Mouse (Mus musculus) limb, embryonic 15.5 days (tissue): ENCODE data around the gene Gfra1. TPM values are rescaled to one million over a fixed set of nuclear protein-coding genes. Genes with fewer than 3 reads are reported as not detected.

Experiments used
- ATAC-seq: fragments of 200-750 bp; cut with Nextera tagmentation; 2 replicates; pipeline ENCODE4 v1.8.0; 2017; ENCODE audit warnings: low read depth, moderate TSS enrichment; ENCODE audit not compliant: insufficient number of reproducible peaks, low FRiP score, low TSS enrichment
- H3K27ac ChIP-seq: fragments of 300-500 bp; sonication (generic); 2 replicates; pipeline ENCODE4 v1.5.1; 2015; ENCODE audit warnings: moderate library complexity, mild to moderate bottlenecking, inconsistent platforms
- H3K27me3 ChIP-seq: fragments of 300-500 bp; sonication (generic); 2 replicates; pipeline ENCODE4 v1.6.1; 2015; ENCODE audit warnings: inconsistent platforms
- H3K36me3 ChIP-seq: fragments of 300-500 bp; sonication (generic); 2 replicates; pipeline ENCODE4 v1.6.1; 2015; ENCODE audit warnings: inconsistent platforms
- H3K4me1 ChIP-seq: fragments of 300-500 bp; sonication (generic); 2 replicates; pipeline ENCODE4 v1.6.1; 2015; ENCODE audit warnings: inconsistent platforms
- H3K4me2 ChIP-seq: fragments of 300-500 bp; sonication (generic); 2 replicates; pipeline ENCODE4 v1.6.1; 2015; ENCODE audit warnings: mild to moderate bottlenecking, inconsistent platforms
- H3K4me3 ChIP-seq: fragments of 300-500 bp; sonication (generic); 2 replicates; pipeline ENCODE4 v1.5.1; 2015; ENCODE audit warnings: mild to moderate bottlenecking, inconsistent platforms
- H3K9ac ChIP-seq: fragments of 300-500 bp; sonication (generic); 2 replicates; pipeline ENCODE4 v1.6.1; 2015; ENCODE audit warnings: inconsistent platforms
- H3K9me3 ChIP-seq: fragments of 300-500 bp; sonication (generic); 2 replicates; pipeline ENCODE4 v1.6.1; 2016; ENCODE audit warnings: inconsistent platforms
- WGBS: fragments of 180-500 bp; shearing (Covaris S2); methylation state at CpG from one replicate; pipeline ENCODE4 v1.1.7; 2015; 5-methylcytosine and 5-hydroxymethylcytosine counted together
- polyA plus RNA-seq: library from polyadenylated mRNA; unstranded; fragments of >200 nt; fragmentation: Nextera tagmentation; extraction: Ambion mirVana; gene quantifications from 2 replicates; pipeline ENCODE4 v1.2.1, GENCODE M21; 2015

Gene Gfra1
- polyA plus RNA-seq, 1 experiment from 2014 or later = 18.3 TPM

- Histone ChIP-seq H3K9me3 (no peaks in the 10 kb centered on the region), H3K4me2 (no peak overlapping the region)
These were observed 228.0 kb downstream of the Gfra1 start for GRCm38 (mm10) chr19:58227725-58228124.

DNA sequence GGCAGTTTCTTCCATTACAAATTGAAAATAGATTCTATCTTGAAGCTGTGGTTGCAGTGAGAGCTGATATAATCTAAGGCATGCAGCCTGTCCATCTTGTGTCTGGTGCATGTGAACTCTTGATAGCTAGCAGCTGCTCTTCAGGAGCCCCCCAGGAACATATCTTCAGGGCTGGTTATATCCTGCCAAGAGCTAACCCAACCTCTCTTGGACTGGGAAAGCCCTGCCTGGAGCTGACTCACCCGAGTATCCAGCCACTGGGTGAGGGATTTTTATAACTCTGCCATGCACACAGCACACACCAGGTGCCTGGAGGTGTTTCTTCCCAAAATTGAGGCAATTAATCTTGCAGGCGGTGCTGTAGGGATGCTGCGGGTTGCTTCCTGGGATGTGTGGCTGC, 228.8 kb downstream of the Gfra1 start:
- no peak overlapping the region for H3K4me3 ChIP-seq
- no peak overlapping the region for H3K9ac ChIP-seq
- no peak overlapping the region for H3K27ac ChIP-seq
- 0 out of 2 replicates have a peak, but pooled peaks cover 3% of the 10 kb centered on the region for H3K27me3 ChIP-seq
- ATAC-seq = 0 out of 2 replicates have a peak, but pooled peaks have one; percentile 40
- H3K36me3 ChIP-seq = no peaks in the 10 kb centered on the region
- H3K4me1 ChIP-seq = peaks cover 19% of the 10 kb centered on the region
- 18% methylated on average over 3 of the region's 3 CpGs for WGBS
- H3K4me2 ChIP-seq = no peak overlapping the region
- H3K9me3 ChIP-seq = no peaks in the 10 kb centered on the region

More at GRCm38 (mm10) chr19:58227725-58228124, 228.0 kb downstream of the Gfra1 start:
- Histone ChIP-seq H3K4me1 (peaks cover 19% of the 10 kb centered on the region), H3K4me3 (no peak overlapping the region), H3K27me3 (0 out of 2 replicates have a peak, but pooled peaks cover 3% of the 10 kb centered on the region), H3K27ac (no peak overlapping the region), H3K36me3 (no peaks in the 10 kb centered on the region), H3K9ac (no peak overlapping the region)
- no peak for ATAC-seq
- whole genome bisulfite sequencing = 38% methylated on average over 9 of the region's 9 CpGs

DNA sequence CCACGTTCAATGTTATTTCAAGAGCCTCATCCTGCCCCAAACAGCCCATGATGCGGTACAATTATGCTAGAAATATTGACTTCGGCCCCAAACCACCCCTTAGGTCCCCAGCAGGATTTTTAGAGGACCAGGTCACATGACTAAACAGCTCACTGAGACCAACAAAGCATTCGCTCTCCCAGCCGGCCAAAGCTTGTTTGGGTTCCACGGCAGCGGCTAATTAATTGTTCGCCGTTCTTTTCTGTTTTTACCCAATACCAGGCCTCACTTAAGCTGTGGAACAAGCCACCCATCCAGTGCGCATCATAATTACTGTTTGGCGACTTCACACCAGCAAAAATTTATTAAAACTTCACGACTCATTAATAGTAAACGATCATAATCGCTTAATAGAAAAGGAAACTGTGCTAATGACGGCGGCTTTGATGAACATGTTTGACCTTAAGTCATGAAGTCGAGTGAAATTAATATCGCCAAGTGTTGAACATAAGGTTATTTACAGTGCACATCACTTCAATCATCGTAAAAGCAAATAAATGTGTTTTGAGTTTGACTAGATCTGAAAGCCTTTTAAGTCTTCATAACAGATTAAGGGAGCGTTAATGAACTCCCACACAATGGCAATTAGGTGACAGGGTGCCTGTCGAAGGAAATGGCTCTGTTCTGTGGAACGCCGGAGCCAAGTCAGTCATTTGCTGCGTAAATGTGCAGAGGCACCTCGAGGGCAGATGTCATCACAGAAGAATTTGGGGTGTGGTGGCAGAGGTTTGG, 235.5 kb downstream of the Gfra1 start:
- no peak for ATAC-seq
- Histone ChIP-seq H3K4me3 (no peak overlapping the region), H3K9ac (no peak overlapping the region), H3K4me2 (no peak overlapping the region), H3K27me3 (0 out of 2 replicates have a peak, but pooled peaks cover 4% of the 10 kb centered on the region), H3K4me1 (peaks cover 9% of the 10 kb centered on the region; the same call in 1 of the 2 replicates), H3K9me3 (no peaks in the 10 kb centered on the region), H3K27ac (no peak overlapping the region), H3K36me3 (no peaks in the 10 kb centered on the region)
- WGBS = 31% methylated on average over 25 of the region's 25 CpGs

DNA sequence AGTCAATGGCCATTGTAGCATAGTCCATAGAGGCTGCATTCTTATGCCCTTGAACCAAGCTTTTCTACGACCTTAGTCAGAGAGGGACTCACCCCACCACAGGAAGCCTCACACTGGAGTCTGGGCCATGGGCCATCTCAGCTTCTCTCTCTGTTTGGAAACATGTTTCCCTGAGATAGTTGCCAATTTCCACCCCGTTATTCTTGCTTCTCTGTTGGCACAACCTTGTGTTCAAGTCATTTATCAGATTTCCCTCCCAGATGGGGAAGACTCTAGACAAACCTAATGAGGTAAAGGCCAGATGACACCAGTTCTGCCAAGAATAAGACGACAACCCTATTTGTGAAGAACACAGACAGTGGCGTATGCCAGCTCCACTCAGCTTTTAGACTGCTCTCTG, 238.1 kb downstream of the Gfra1 start:
- 74% methylated on average over 4 of the region's 4 CpGs for WGBS
- H3K4me1 ChIP-seq = peaks cover 9% of the 10 kb centered on the region; the same call in 1 of the 2 replicates

DNA sequence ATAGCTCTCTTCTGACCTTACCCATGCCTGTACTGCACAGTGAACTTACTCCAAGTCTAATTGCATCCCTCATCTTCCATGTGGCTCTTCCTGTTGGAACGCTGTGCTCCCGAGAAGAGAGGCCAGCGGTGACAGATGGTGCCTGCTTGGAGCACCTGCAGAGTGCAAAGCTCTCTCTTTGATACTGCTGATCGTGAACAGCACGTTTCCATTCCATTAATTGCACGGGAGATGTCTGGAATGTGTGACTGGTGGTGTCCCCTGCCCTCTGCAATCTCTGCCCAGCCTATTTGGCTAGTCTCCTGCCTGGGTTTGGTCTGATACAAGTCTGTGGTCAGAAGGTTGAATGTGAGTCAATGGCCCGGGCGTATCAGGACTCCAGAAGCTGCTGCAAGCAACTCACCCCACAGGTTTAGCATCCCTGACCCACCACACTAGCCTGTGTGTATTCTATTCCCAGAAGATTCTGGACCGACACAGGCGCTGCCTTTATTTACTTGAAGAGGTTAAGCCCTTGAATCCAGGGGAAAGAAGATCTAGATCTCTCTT, 249.1 kb downstream of the Gfra1 start:
- 60% methylated on average over 10 of the region's 10 CpGs for WGBS
- H3K4me3 ChIP-seq = no peak overlapping the region
- no peak overlapping the region for H3K9ac ChIP-seq
- no peak overlapping the region for H3K27ac ChIP-seq
- H3K4me1 ChIP-seq = no peaks in the 10 kb centered on the region
- ATAC-seq = no peak
- H3K36me3 ChIP-seq = no peaks in the 10 kb centered on the region
- no peak overlapping the region for H3K4me2 ChIP-seq
- no peaks in the 10 kb centered on the region for H3K27me3 ChIP-seq
- no peaks in the 10 kb centered on the region for H3K9me3 ChIP-seq

More for the DNA sequence above, 238.1 kb downstream of the Gfra1 start:
- H3K4me3 ChIP-seq = no peak overlapping the region
- 0 out of 2 replicates have a peak, but pooled peaks cover 4% of the 10 kb centered on the region for H3K27me3 ChIP-seq
- H3K4me2 ChIP-seq = no peak overlapping the region
- no peak for ATAC-seq
- H3K9me3 ChIP-seq = no peaks in the 10 kb centered on the region
- H3K36me3 ChIP-seq = no peaks in the 10 kb centered on the region
- no peak overlapping the region for H3K27ac ChIP-seq
- no peak overlapping the region for H3K9ac ChIP-seq

- no peak for ATAC-seq
- H3K4me2 ChIP-seq = no peak overlapping the region
- H3K27me3 ChIP-seq = no peaks in the 10 kb centered on the region
- H3K4me1 ChIP-seq = no peaks in the 10 kb centered on the region
- H3K4me3 ChIP-seq = no peak overlapping the region
- no peak overlapping the region for H3K9ac ChIP-seq
- no peaks in the 10 kb centered on the region for H3K9me3 ChIP-seq
- H3K27ac ChIP-seq = no peak overlapping the region
- H3K36me3 ChIP-seq = no peaks in the 10 kb centered on the region
- WGBS = 79% methylated on average over 7 of the region's 7 CpGs
These were observed 250.2 kb downstream of the Gfra1 start for GRCm38 (mm10) chr19:58205470-58205869.

DNA sequence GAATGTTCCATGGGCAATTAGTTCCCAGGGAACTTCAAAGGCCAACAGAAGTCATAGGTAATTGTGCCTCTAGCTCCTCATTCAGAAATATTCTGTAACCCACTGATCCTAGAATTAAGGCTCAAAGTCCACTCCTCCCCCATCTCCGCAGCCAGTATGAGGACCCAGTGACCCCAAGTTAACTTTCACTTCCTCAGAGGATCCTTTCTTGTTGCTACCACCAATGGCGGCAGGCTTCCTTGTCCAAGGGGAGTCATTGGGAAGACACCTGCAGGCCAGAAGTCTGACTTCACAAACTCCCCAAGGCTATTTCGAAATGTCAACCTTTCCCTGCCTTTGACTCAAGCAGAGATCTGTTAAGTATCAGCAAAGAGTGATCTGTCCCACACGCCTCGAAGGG, 253.1 kb downstream of the Gfra1 start:
- 50% methylated on average over 5 of the region's 5 CpGs for WGBS

GRCm38 (mm10) chr19:58199679-58200078, 256.0 kb downstream of the Gfra1 start:
- peaks cover 11% of the 10 kb centered on the region for H3K4me1 ChIP-seq

More for the DNA sequence above, 253.1 kb downstream of the Gfra1 start:
- H3K4me1 ChIP-seq = peaks cover 11% of the 10 kb centered on the region
- H3K4me3 ChIP-seq = no peak overlapping the region
- no peak overlapping the region for H3K4me2 ChIP-seq
- no peaks in the 10 kb centered on the region for H3K36me3 ChIP-seq
- no peak for ATAC-seq
- H3K9me3 ChIP-seq = no peaks in the 10 kb centered on the region
- no peaks in the 10 kb centered on the region for H3K27me3 ChIP-seq
- no peak overlapping the region for H3K9ac ChIP-seq
- no peak overlapping the region for H3K27ac ChIP-seq

GRCm38 (mm10) chr19:58193733-58194456, 261.8 kb downstream of the Gfra1 start:
- ATAC-seq = no peak
- Histone ChIP-seq H3K4me2 (no peak overlapping the region), H3K9me3 (no peaks in the 10 kb centered on the region), H3K27ac (no peak overlapping the region), H3K36me3 (no peaks in the 10 kb centered on the region), H3K9ac (no peak overlapping the region), H3K4me3 (no peak overlapping the region), H3K27me3 (no peaks in the 10 kb centered on the region), H3K4me1 (peaks cover 1% of the 10 kb centered on the region; the same call in 1 of the 2 replicates)
- WGBS = 55% methylated on average over 7 of the region's 7 CpGs

More at GRCm38 (mm10) chr19:58199679-58200078, 256.0 kb downstream of the Gfra1 start:
- no peaks in the 10 kb centered on the region for H3K36me3 ChIP-seq
- WGBS = 31% methylated on average over 5 of the region's 5 CpGs
- no peaks in the 10 kb centered on the region for H3K9me3 ChIP-seq
- H3K4me3 ChIP-seq = no peak overlapping the region
- H3K27me3 ChIP-seq = no peaks in the 10 kb centered on the region
- ATAC-seq = no peak
- no peak overlapping the region for H3K27ac ChIP-seq
- H3K9ac ChIP-seq = no peak overlapping the region
- H3K4me2 ChIP-seq = no peak overlapping the region

DNA sequence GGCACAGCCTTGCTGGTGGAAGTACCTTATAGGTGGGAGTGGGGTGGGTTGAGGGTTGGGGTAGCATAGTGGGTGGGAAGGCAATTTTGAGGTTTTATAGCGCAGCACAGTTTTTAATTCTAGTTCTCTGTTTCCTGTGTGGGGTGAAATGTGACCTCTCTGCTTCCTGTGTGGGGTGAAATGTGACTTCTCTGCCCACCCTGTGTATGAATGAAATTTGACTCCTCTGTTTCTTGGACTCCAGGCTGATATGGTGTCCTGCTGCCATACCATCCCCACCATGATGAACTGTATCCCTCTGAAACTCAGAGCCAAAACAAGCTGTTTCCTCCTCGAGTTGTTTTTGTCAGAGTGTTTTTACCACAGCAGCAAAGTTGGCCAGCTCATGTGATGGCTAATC, 264.8 kb downstream of the Gfra1 start:
- no peak for ATAC-seq
- 44% methylated on average over 2 of the region's 2 CpGs for WGBS
- no peak overlapping the region for H3K9ac ChIP-seq
- peaks cover 7% of the 10 kb centered on the region for H3K4me1 ChIP-seq
- no peak overlapping the region for H3K4me2 ChIP-seq
- no peak overlapping the region for H3K4me3 ChIP-seq
- H3K9me3 ChIP-seq = no peaks in the 10 kb centered on the region
- H3K36me3 ChIP-seq = no peaks in the 10 kb centered on the region
- no peaks in the 10 kb centered on the region for H3K27me3 ChIP-seq
- no peak overlapping the region for H3K27ac ChIP-seq

DNA sequence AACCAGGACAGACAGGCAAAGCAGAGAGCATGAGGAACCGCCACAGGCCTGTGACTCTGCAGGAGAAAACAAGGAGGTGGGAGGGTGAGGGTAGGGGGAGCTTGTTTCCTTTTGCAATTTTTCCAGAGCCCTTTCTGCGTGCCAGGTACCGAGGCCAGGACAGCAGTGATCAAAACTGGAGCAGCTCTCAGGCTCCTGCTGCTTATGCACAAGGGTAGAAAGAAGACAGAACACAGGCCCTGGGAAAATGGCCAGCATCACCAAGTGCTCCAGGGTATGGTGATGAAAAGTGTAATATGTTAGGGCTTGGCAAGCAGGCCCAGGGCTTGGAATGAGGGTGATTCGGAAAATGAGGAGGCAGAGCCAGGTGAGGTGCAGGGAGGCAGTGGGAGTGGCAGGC, 269.2 kb downstream of the Gfra1 start:
- Histone ChIP-seq H3K9me3 (no peaks in the 10 kb centered on the region), H3K9ac (no peak overlapping the region), H3K27ac (peak overlapping the region; percentile 38; the same call in 1 of the 2 replicates), H3K4me2 (no peak overlapping the region), H3K36me3 (no peaks in the 10 kb centered on the region), H3K4me3 (no peak overlapping the region), H3K4me1 (peaks cover 7% of the 10 kb centered on the region), H3K27me3 (0 out of 2 replicates have a peak, but pooled peaks cover 3% of the 10 kb centered on the region)
- 28% methylated on average over 4 of the region's 4 CpGs for WGBS
- ATAC-seq = no peak
